Comparison of ENCODE assay signal across 24 mouse cellular contexts in genomic region chr12:29192391-29192790, GRCm38 (mm10).
DNase-seq lines count a peak whose midpoint lies in the region; ATAC-seq and TF ChIP-seq lines count a peak whose summit lies in the region.
"Had no signal": no experiment of that assay in that cellular context is flagged by ENCODE, and none has a peak within 500 bp of the region (broad histone marks: within the 10 kb centered on the region; RNA-seq: fewer than 3 reads in every experiment).

No protein-coding gene starts in this region.

- no peaks in the 10 kb centered on the region for H3K27me3 ChIP-seq in heart, adult 2 months (ENCODE audit: control insufficient read depth, insufficient read depth, low read length)
- H3K27me3 ChIP-seq: CH12.LX; embryonic facial prominence, embryonic 12.5 days; forebrain, embryonic 12.5 days; Patski had no signal

- no peaks in the 10 kb centered on the region for H3K36me3 ChIP-seq in heart, adult 2 months (ENCODE audit: control insufficient read depth, insufficient read depth, low read length)
- H3K36me3 ChIP-seq: embryonic facial prominence, embryonic 10.5 days; embryonic facial prominence, embryonic 12.5 days; forebrain, embryonic 12.5 days; G1E had no signal

- TF ChIP-seq POLR2A in heart, adult 2 months (IDR thresholded peaks at IDR 0.05; ENCODE audit: insufficient read depth, low read depth, low read length) = no peak

- no peak overlapping the region for H3K27ac ChIP-seq in heart, adult 2 months
- H3K27ac ChIP-seq: embryonic facial prominence, embryonic 10.5 days; embryonic facial prominence, embryonic 12.5 days; forebrain, embryonic 12.5 days had no signal

- ATAC-seq in megakaryocyte-erythroid progenitor cell, adult 5-6 weeks (replicated peaks; ENCODE audit: low FRiP score, low TSS enrichment, poor library complexity, severe bottlenecking) = no peak
- ATAC-seq: activated CD4-positive, CD25-positive, alpha-beta regulatory T cell, adult 4 months; CD4-positive, CD25-positive, alpha-beta regulatory T cell, adult 4 months; forebrain, embryonic 14.5 days; forebrain, embryonic 16.5 days; Patski had no signal

- no peaks in the 10 kb centered on the region for H3K4me1 ChIP-seq in heart, adult 2 months (ENCODE audit: control insufficient read depth, insufficient read depth, low read length)
- H3K4me1 ChIP-seq: embryonic facial prominence, embryonic 10.5 days; embryonic facial prominence, embryonic 12.5 days; forebrain, embryonic 12.5 days had no signal

- no peak for TF ChIP-seq EP300 in heart, adult 2 months (IDR thresholded peaks at IDR 0.05; ENCODE audit: insufficient read depth, low read depth, low read length)

- TF ChIP-seq CTCF in heart, adult 2 months (IDR thresholded peaks at IDR 0.05) = no peak

- H3K4me3 ChIP-seq in heart, adult 2 months = no peak overlapping the region
- H3K4me3 ChIP-seq: embryonic facial prominence, embryonic 10.5 days; embryonic facial prominence, embryonic 12.5 days; forebrain, embryonic 12.5 days had no signal

- no peaks in the 10 kb centered on the region for H3K79me2 ChIP-seq in heart, adult 2 months (replicated peaks; ENCODE audit: control insufficient read depth, insufficient read depth, low read length)

- intact Hi-C loops in heart, adult 2 months (cut with DNase I) = no loop called here

- peak; percentile 71 to 87 for DNase-seq in adrenal gland, adult (ENCODE audit: inconsistent age in 2 of 2, low spot score in 1 of 2)
- DNase-seq in adrenal gland, adult 8-10 months = peak; percentile 62
- DNase-seq in adrenal gland, postnatal 14 days = peak; percentile 60
- DNase-seq in adrenal gland, postnatal 36 days = peak; percentile 62 to 69
- no peak for DNase-seq in spleen, adult 12 weeks (ENCODE audit: low spot score)
- no peak for DNase-seq in frontal cortex, postnatal 10 days (ENCODE audit: low spot score in 2 of 2)
- DNase-seq in heart, adult 2 months = no peak
- DNase-seq: B cell, adult 2 months; cerebellum, adult 11-12 months; cerebellum, adult 2 months; cerebellum, adult 9-10 months; cerebellum, postnatal 10 days; cerebellum, postnatal 25 days had no signal

- H3K9ac ChIP-seq in heart, adult 2 months (ENCODE audit: low read depth, low read length) = no peak overlapping the region
- H3K9ac ChIP-seq: embryonic facial prominence, embryonic 12.5 days; forebrain, embryonic 12.5 days had no signal

- WGBS in heart, adult 2 months = 68% methylated on average over 3 of the region's 3 CpGs

Comparison
In these comparisons a context has a peak if more than half of its experiments do, and no peak if none do; other contexts are left out.
1. DNase-seq: peak in adrenal gland, adult (2 of 2), adrenal gland, adult 8-10 months (single experiment), adrenal gland, postnatal 14 days (single experiment) and adrenal gland, postnatal 36 days (2 of 2); none in spleen, adult 12 weeks (single experiment), frontal cortex, postnatal 10 days (0 of 2) and heart, adult 2 months (0 of 2).